Mouse (Mus musculus) lung, adult 2 months (tissue): ENCODE data around the gene Rab44. TPM values are rescaled to one million over a fixed set of nuclear protein-coding genes. Genes with fewer than 3 reads are reported as not detected.

ENCODE experiments used
- DNase-seq: peaks from one replicate; pipeline ENCODE4 v3.0.0; 2022
- H3K4me1 ChIP-seq: fragments of 200-500 bp; 2 replicates; pipeline ENCODE4 v1.6.1; 2011; ENCODE audit warnings: low read length; ENCODE audit not compliant: control insufficient read depth, insufficient read depth
- H3K4me3 ChIP-seq: fragments of 200-500 bp; replicated peaks from 2 replicates; pipeline ENCODE3; 2011; ENCODE audit warnings: low read depth, mild to moderate bottlenecking, control low read depth, low read length; ENCODE audit errors: extremely low read depth
- CTCF ChIP-seq: fragments of 200-500 bp; IDR thresholded peaks from 2 replicates; pipeline ENCODE4 v1.5.1; 2011; ENCODE audit warnings: mild to moderate bottlenecking, low read length, control low read depth; ENCODE audit not compliant: insufficient read depth
- POLR2A ChIP-seq: fragments of 200-500 bp; IDR thresholded peaks from 2 replicates; pipeline ENCODE4 v1.6.1; 2011; ENCODE audit warnings: low read depth, mild to moderate bottlenecking, control low read depth, low read length, borderline replicate concordance; ENCODE audit errors: extremely low read depth
- WGBS: fragments of 180-500 bp; shearing (Covaris S2); methylation state at CpG from one replicate; pipeline ENCODE4 v1.1.7; 2018; 5-methylcytosine and 5-hydroxymethylcytosine counted together
- polyA plus RNA-seq: library from polyadenylated mRNA; depleted of rRNA; stranded (reverse); fragments of >200 nt; gene quantifications from 2 replicates; pipeline ENCODE4 v1.2.3, GENCODE M21; 2012; rRNA removed

Rab44 gene
- polyA plus RNA-seq, 1 experiment, result 13.0 TPM

DNA sequence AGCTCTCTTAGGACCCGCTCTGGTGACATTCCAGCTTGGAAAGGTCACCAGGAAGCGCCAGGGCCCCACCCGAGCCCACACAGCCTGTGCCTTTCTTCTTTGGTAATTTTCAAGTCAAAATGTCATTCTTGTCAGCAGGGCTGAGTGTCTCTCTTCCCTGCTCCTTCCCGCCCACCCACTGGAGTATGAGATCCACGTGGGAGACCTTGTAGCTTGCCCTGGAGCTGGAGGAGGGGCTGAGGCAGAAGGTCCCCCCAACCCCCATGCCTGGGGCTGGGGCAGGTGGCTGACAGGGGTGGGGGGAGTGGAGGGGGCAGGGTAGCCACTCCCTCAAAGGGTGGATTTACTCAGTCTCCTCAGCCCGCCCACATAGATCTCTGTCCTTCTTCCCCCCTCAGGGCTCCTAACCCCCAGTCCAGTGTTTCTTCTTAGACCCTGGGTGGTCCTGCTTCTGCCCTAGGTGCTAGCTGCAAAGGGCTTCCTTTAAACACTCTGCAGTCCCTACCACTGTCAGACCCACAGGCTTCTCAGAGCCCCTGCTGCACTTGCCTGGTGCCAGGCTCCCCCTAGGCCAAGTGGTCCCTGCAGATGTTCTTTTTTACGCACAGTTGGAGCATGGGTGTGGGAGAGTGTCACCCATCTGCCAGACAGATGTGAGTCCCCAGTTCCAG is 71.6 kb downstream of the Rab44 start:
- 58% methylated on average over 7 of the region's 7 CpGs for WGBS
- DNase-seq, result no peak
- TF ChIP-seq POLR2A (no peak), CTCF (no peak)
- peaks cover 2% of the 10 kb centered on the region; the same call in 1 of the 2 replicates for H3K4me1 ChIP-seq
- no peak overlapping the region for H3K4me3 ChIP-seq

GRCm38 (mm10) chr17:29186989-29187859 is 73.3 kb downstream of the Rab44 start:
- H3K4me1 ChIP-seq, result no peaks in the 10 kb centered on the region
- WGBS, result 56% methylated on average over 10 of the region's 10 CpGs
- TF ChIP-seq CTCF, result no peak
- no peak for TF ChIP-seq POLR2A

GRCm38 (mm10) chr17:29188989-29189388 is 75.0 kb downstream of the Rab44 start:
- WGBS, result 14% methylated on average over 12 of the region's 12 CpGs

More at GRCm38 (mm10) chr17:29186989-29187859, 73.3 kb downstream of the Rab44 start:
- H3K4me3 ChIP-seq, result no peak overlapping the region
- DNase-seq, result no peak

DNA sequence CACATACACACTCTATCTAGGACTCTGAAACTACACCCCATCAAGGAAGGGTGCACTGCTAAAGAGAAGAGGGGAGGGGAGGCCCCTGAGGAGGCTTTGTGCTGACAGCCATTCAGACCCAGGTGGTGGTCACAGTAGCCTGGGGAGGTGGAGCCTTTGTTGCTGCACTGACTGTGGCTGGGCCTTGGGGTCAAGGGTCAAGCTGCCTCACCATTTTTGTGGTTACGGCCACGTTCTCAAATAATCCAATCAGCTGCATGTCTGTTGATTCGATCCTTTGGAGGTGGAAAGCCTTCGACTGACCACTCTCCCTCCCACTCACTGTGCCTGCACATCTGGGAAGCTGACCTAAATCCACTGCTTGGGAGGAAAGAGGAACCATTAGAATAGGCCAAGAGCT is 81.6 kb downstream of the Rab44 start:
- Histone ChIP-seq H3K4me1 (no peaks in the 10 kb centered on the region), H3K4me3 (no peak overlapping the region)
- 71% methylated on average over 4 of the region's 4 CpGs for WGBS
- TF ChIP-seq POLR2A (no peak), CTCF (no peak)
- DNase-seq, result no peak

More at GRCm38 (mm10) chr17:29188989-29189388, 75.0 kb downstream of the Rab44 start:
- TF ChIP-seq POLR2A (no peak), CTCF (no peak)
- Histone ChIP-seq H3K4me3 (no peak overlapping the region), H3K4me1 (no peaks in the 10 kb centered on the region)
- no peak for DNase-seq

Other genes starting within 250 kb of the Rab44 start
- 0.05 and 0.14 TPM in 2 replicates for gene 4930539E08Rik, start 198.8 kb upstream of the Rab44 start, polyA plus RNA-seq
- gene Pxt1, start 170.3 kb upstream of the Rab44 start, polyA plus RNA-seq, result 0.15 and 0.19 TPM in 2 replicates
- gene Kctd20, start 162.2 kb upstream of the Rab44 start, polyA plus RNA-seq, result 37.5 and 59.5 TPM in 2 replicates
- 105 and 111 TPM in 2 replicates for gene Stk38, start 106.2 kb upstream of the Rab44 start, polyA plus RNA-seq
- gene Srsf3, start 81.5 kb upstream of the Rab44 start, polyA plus RNA-seq, result 159 and 168 TPM in 2 replicates
- gene Cdkn1a, start 23.2 kb upstream of the Rab44 start, polyA plus RNA-seq, result 70.3 and 91.5 TPM in 2 replicates
- gene Cpne5, start 124.0 kb downstream of the Rab44 start, polyA plus RNA-seq, result 13.6 and 15.7 TPM in 2 replicates
- 18.7 and 20.7 TPM in 2 replicates for gene Ppil1, start 150.0 kb downstream of the Rab44 start, polyA plus RNA-seq
- 56.5 and 70.8 TPM in 2 replicates for gene BC004004, start 154.6 kb downstream of the Rab44 start, polyA plus RNA-seq
- 46.8 and 47.3 TPM in 2 replicates for gene Pi16, start 203.5 kb downstream of the Rab44 start, polyA plus RNA-seq
- 413 and 456 TPM in 2 replicates for gene Mtch1, start 233.8 kb downstream of the Rab44 start, polyA plus RNA-seq
- 44.3 and 53.7 TPM in 2 replicates for gene Fgd2, start 246.8 kb downstream of the Rab44 start, polyA plus RNA-seq